Mouse (Mus musculus) liver, adult 2 months (tissue): ENCODE data around the gene Prg3.

ENCODE experiments used
- CTCF ChIP-seq: fragments of 200-500 bp; IDR thresholded peaks from 2 replicates; pipeline ENCODE4 v1.5.1; 2011; ENCODE audit warnings: low read depth, low read length, control low read depth
- POLR2A ChIP-seq: fragments of 200-500 bp; IDR thresholded peaks from 2 replicates; pipeline ENCODE4 v1.6.1; 2011; ENCODE audit warnings: low read length, control low read depth; ENCODE audit not compliant: insufficient read depth; ENCODE audit errors: extremely low read depth

GRCm38 (mm10) chr2:85033121-85033520, 45.1 kb downstream of the Prg3 start:
- TF ChIP-seq CTCF, result no peak
- no peak for TF ChIP-seq POLR2A
